Mouse (Mus musculus): ENCODE data around the gene Setdb1.
A peak's percentile ranks its signal among the peaks of the same experiment; 100 is the strongest.

GRCm38 (mm10) chr3:95298018-95298417 lies 59.0 kb downstream of the Setdb1 start:
- no peak for TF ChIP-seq MYB (IDR thresholded peaks at IDR 0.05; ENCODE audit: low read depth, low read length)
- TF ChIP-seq CTCF (IDR thresholded peaks at IDR 0.05 in 2 of 3, conservative IDR thresholded peaks at IDR 0.05 in 1 of 3; ENCODE audit: control insufficient read depth in 1 of 3, insufficient read depth in 1 of 3, low read depth in 2 of 3, low read length in 3 of 3, poor library complexity in 1 of 3, severe bottlenecking in 1 of 3), result no peak
- 0 out of 4 replicates have a peak, but pooled peaks of 1 of the 2 experiments have one; percentile 7 for TF ChIP-seq EP300 (IDR thresholded peaks at IDR 0.05; ENCODE audit: low read depth in 1 of 2, low read length in 2 of 2)
